In the genomic region with DNA sequence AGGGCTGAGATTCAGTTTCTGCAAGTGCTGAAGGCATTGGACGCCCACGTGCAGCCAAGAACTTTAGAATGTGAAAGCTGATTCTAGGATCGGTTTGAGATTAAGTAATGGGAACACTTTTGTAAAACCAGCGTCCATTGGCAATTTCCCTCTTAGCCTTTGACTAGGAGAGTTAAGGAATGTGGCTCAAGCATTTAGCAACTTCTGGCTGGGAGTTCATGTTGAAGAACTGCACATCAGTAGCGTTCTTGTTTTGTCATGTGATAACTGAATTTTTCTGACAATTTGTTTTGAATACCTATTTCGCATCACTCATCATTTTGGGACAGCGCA, we compare ENCODE assay signal across 8 mouse cellular contexts. TPM values are rescaled to one million over a fixed set of nuclear protein-coding genes. Genes with fewer than 3 reads are reported as not detected.
DNase-seq lines count a peak whose midpoint lies in the region; ATAC-seq and TF ChIP-seq lines count a peak whose summit lies in the region.

No protein-coding gene starts in this region.

- H3K9me3 ChIP-seq in heart, embryonic 14.5 days (ENCODE audit: control insufficient read depth, low read length) = no peaks in the 10 kb centered on the region
- H3K9me3 ChIP-seq in G1E (replicated peaks) = no peaks in the 10 kb centered on the region
- no peaks in the 10 kb centered on the region for H3K9me3 ChIP-seq in hindbrain, embryonic 10.5 days
- H3K9me3 ChIP-seq in midbrain, embryonic 10.5 days (replicated peaks) = no peaks in the 10 kb centered on the region

- H3K27me3 ChIP-seq in heart, embryonic 14.5 days (ENCODE audit: control insufficient read depth, insufficient read depth, low read length) = no peaks in the 10 kb centered on the region
- H3K27me3 ChIP-seq in G1E (ENCODE audit: insufficient read depth, low read length) = peaks cover 6% of the 10 kb centered on the region
- H3K27me3 ChIP-seq in hindbrain, embryonic 10.5 days (ENCODE audit: insufficient read depth, poor library complexity, severe bottlenecking) = no peaks in the 10 kb centered on the region
- no peaks in the 10 kb centered on the region for H3K27me3 ChIP-seq in midbrain, embryonic 10.5 days (ENCODE audit: low read depth, poor library complexity, severe bottlenecking)

- peaks cover 0 to 10% of the 10 kb centered on the region in 2 experiments; a peak in 2 of 4 replicates for H3K4me1 ChIP-seq in heart, embryonic 14.5 days (ENCODE audit: control insufficient read depth in 2 of 2, insufficient read depth in 2 of 2, low read length in 2 of 2)
- peaks cover 6% of the 10 kb centered on the region; the same call in 1 of the 2 replicates for H3K4me1 ChIP-seq in G1E (ENCODE audit: insufficient read depth, low read depth, low read length)
- peaks cover 20% of the 10 kb centered on the region for H3K4me1 ChIP-seq in hindbrain, embryonic 10.5 days (replicated peaks)
- peaks cover 12% of the 10 kb centered on the region for H3K4me1 ChIP-seq in midbrain, embryonic 10.5 days

- 38% methylated on average over 7 of the region's 7 CpGs for WGBS in heart, embryonic 14.5 days
- 40% methylated on average over 7 of the region's 7 CpGs for WGBS in hindbrain, embryonic 10.5 days
- 44% methylated on average over 7 of the region's 7 CpGs for WGBS in midbrain, embryonic 10.5 days

- no peak for TF ChIP-seq CTCF in G1E (IDR thresholded peaks at IDR 0.05; ENCODE audit: low read depth, low read length)

- peak overlapping the region; percentile 6 to 92; a peak in 3 of 4 replicates for H3K27ac ChIP-seq in heart, embryonic 14.5 days (replicated peaks in 1 of 2; ENCODE audit: control insufficient read depth in 1 of 2, insufficient read depth in 1 of 2, low read depth in 2 of 2, low read length in 2 of 2)
- peak overlapping the region; percentile 91 for H3K27ac ChIP-seq in hindbrain, embryonic 10.5 days
- peak overlapping the region; percentile 88 for H3K27ac ChIP-seq in midbrain, embryonic 10.5 days (replicated peaks)

- no peak for ATAC-seq in heart, embryonic 14.5 days (ENCODE audit: insufficient number of reproducible peaks, insufficient read depth, low FRiP score, low read depth)
- no peak for ATAC-seq in G1E (ENCODE audit: extremely low read depth, insufficient number of reproducible peaks, low FRiP score, poor library complexity, severe bottlenecking)

- peak overlapping the region; percentile 89 for H3K4me2 ChIP-seq in heart, embryonic 14.5 days (ENCODE audit: low read length)

- H3K36me3 ChIP-seq in heart, embryonic 14.5 days (ENCODE audit: control insufficient read depth, insufficient read depth, low read length) = 0 out of 2 replicates have a peak, but pooled peaks cover 13% of the 10 kb centered on the region
- peaks cover 8% of the 10 kb centered on the region for H3K36me3 ChIP-seq in G1E (replicated peaks)
- peaks cover 18% of the 10 kb centered on the region for H3K36me3 ChIP-seq in hindbrain, embryonic 10.5 days
- peaks cover 19% of the 10 kb centered on the region for H3K36me3 ChIP-seq in midbrain, embryonic 10.5 days

- intact Hi-C loops in heart, postnatal 25 days (cut with DNase I) = loop anchor here (5.0 to 10.0 kb wide), 2 partner anchors 249 to 296 kb away; a partner anchor contains a TSS

- no peak for DNase-seq in heart, postnatal 25 days (ENCODE audit: low spot score)
- no peak for DNase-seq in G1E (ENCODE audit: low spot score)
- no peak for DNase-seq in hindbrain, embryonic 10.5 days (ENCODE audit: low spot score)
- no peak for DNase-seq in midbrain, embryonic 10.5 days (ENCODE audit: low spot score)
- no peak for DNase-seq in urinary bladder, postnatal 10 days (ENCODE audit: low spot score)
- no peak for DNase-seq in layer of hippocampus, adult 9-11 months
- no peak for DNase-seq in adrenal gland, postnatal 14 days

- peak overlapping the region; percentile 94 for H3K9ac ChIP-seq in heart, embryonic 14.5 days (ENCODE audit: low read length)

- H3K4me3 ChIP-seq in heart, embryonic 14.5 days (ENCODE audit: control insufficient read depth in 1 of 2, insufficient read depth in 1 of 2, low read depth in 1 of 2, low read length in 2 of 2) = peak overlapping the region; percentile 91 to 98
- H3K4me3 ChIP-seq in G1E (ENCODE audit: low read depth, low read length) = peak overlapping the region; percentile 86
- H3K4me3 ChIP-seq in hindbrain, embryonic 10.5 days = peak overlapping the region; percentile 86
- peak overlapping the region; percentile 88 for H3K4me3 ChIP-seq in midbrain, embryonic 10.5 days

RNA-seq across cellular contexts. Expression of a gene that starts 0.3 kb away (rescaled TPM):
- 74.9 and 79.7 TPM in 2 replicates for polyA plus RNA-seq in heart, embryonic 14.5 days (2014; fragmentation: Nextera tagmentation; extraction: Ambion mirVana)
- 10 to 100 TPM; 36.1 to 36.9 TPM for total RNA-seq in heart, postnatal 25 days (2021)
- total RNA-seq in G1E (2014; fragmentation: Nextera tagmentation) (35.6 and 36.2 TPM in 2 replicates), G1E (2017) (21.7 and 35.5 TPM in 2 replicates)
- polyA plus RNA-seq in G1E (2012) = 10.2 and 14.3 TPM in 2 replicates
- 84.9 and 94.3 TPM in 2 replicates for polyA plus RNA-seq in hindbrain, embryonic 10.5 days (2016; fragmentation: Nextera tagmentation; extraction: Ambion mirVana)
- 92.5 and 98.8 TPM in 2 replicates for polyA plus RNA-seq in midbrain, embryonic 10.5 days (2016; fragmentation: Nextera tagmentation; extraction: Ambion mirVana)
- 22.3 and 26.6 TPM in 2 replicates for total RNA-seq in adrenal gland, postnatal 14 days (2021)

RNA-seq across cellular contexts. Expression of a gene that starts 49.4 kb away (rescaled TPM):
- polyA plus RNA-seq in heart, embryonic 14.5 days (2014; fragmentation: Nextera tagmentation; extraction: Ambion mirVana) = 83.7 and 85.2 TPM in 2 replicates
- total RNA-seq in heart, postnatal 25 days (2021) = 10 to 100 TPM; 39.0 to 40.9 TPM
- total RNA-seq in G1E (2014; fragmentation: Nextera tagmentation) (24.0 and 30.1 TPM in 2 replicates), G1E (2017) (19.7 and 24.2 TPM in 2 replicates)
- polyA plus RNA-seq in G1E (2012) = 8.4 and 10.4 TPM in 2 replicates
- polyA plus RNA-seq in hindbrain, embryonic 10.5 days (2016; fragmentation: Nextera tagmentation; extraction: Ambion mirVana) = 128 and 129 TPM in 2 replicates
- polyA plus RNA-seq in midbrain, embryonic 10.5 days (2016; fragmentation: Nextera tagmentation; extraction: Ambion mirVana) = 116 and 120 TPM in 2 replicates
- 72.3 and 77.7 TPM in 2 replicates for total RNA-seq in adrenal gland, postnatal 14 days (2021)
